Mouse (Mus musculus) heart, embryonic 15.5 days (tissue): Measurements from ENCODE around the gene Ablim1. TPM values are rescaled to one million over a fixed set of nuclear protein-coding genes. Genes with fewer than 3 reads are reported as not detected.

Experiments
- ATAC-seq: fragments of 200-750 bp; cut with Nextera tagmentation; replicated peaks from 2 replicates; pipeline ENCODE4 v1.8.0; 2017; ENCODE audit warnings: low read depth, moderate TSS enrichment; ENCODE audit not compliant: insufficient number of reproducible peaks, insufficient read depth, low FRiP score
- H3K27ac ChIP-seq: fragments of 300-500 bp; sonication (generic); 2 replicates; pipeline ENCODE4 v1.5.1; 2015; ENCODE audit warnings: mild to moderate bottlenecking, inconsistent platforms
- H3K27me3 ChIP-seq: fragments of 300-500 bp; sonication (generic); 2 replicates; pipeline ENCODE4 v1.6.1; 2015; ENCODE audit warnings: inconsistent platforms
- H3K36me3 ChIP-seq: fragments of 300-500 bp; sonication (generic); 2 replicates; pipeline ENCODE4 v1.6.1; 2015; ENCODE audit warnings: mild to moderate bottlenecking, inconsistent platforms
- H3K4me1 ChIP-seq: fragments of 300-500 bp; sonication (generic); replicated peaks from 2 replicates; pipeline ENCODE4 v1.6.1; 2015; ENCODE audit warnings: inconsistent platforms
- H3K4me2 ChIP-seq: fragments of 300-500 bp; sonication (generic); 2 replicates; pipeline ENCODE4 v1.6.1; 2015; ENCODE audit warnings: inconsistent platforms, mild to moderate bottlenecking, moderate library complexity
- H3K4me3 ChIP-seq: fragments of 300-500 bp; sonication (generic); 2 replicates; pipeline ENCODE4 v1.5.1; 2015; ENCODE audit warnings: mild to moderate bottlenecking, inconsistent platforms
- H3K9ac ChIP-seq: fragments of 300-500 bp; sonication (generic); 2 replicates; pipeline ENCODE4 v1.6.1; 2015; ENCODE audit warnings: mild to moderate bottlenecking, inconsistent platforms
- H3K9me3 ChIP-seq: fragments of 300-500 bp; sonication (generic); replicated peaks from 2 replicates; pipeline ENCODE4 v1.6.1; 2016; ENCODE audit warnings: inconsistent platforms
- WGBS: fragments of 180-500 bp; shearing (Covaris S2); methylation state at CpG from one replicate; pipeline ENCODE4 v1.1.7; 2015; ENCODE audit warnings: mixed read lengths; 5-methylcytosine and 5-hydroxymethylcytosine counted together
- polyA plus RNA-seq: library from polyadenylated mRNA; unstranded; fragments of >200 nt; fragmentation: Nextera tagmentation; extraction: Ambion mirVana; gene quantifications from 2 replicates; pipeline ENCODE4 v1.2.1, GENCODE M21; 2015

Ablim1 gene
- 56.2 and 63.8 TPM in 2 replicates for polyA plus RNA-seq

DNA sequence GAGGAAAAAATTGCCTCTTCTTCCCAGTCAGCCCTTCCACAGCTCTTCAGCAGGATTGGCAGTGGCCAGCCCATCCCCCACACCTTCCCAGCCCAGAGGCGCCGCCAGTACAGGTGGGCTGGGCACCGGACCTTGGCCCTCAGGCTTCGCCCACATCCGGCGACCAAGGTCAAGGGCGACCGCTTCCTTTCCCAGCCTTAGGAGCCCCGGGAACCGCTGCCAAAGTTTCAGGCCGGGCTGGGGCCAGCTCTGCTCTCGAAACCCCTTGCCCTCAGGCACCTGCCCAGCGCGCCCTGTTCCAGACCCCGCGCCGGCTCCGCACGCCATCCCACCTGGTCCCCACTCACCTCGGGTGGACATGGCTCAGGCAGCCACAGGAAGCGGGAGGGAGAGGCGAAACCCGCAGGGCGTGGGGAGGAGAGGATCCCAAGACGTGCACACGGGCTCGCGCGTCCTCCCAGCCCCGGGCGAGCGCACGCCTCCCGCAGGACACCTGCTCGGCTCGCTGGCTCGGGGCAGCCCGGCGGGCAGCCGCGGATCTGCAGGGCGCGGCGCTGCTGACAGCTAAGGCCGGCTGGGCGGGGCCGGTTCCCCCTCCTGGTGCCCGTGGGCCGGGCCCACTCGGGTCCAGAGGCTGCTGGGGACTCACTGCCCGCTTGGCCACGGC lies at the start of gene Ablim1:
Gene Ablim1 (minus strand): TSS at position 574 of the 667 bp plus-strand sequence.
- 2% methylated on average over 52 of the region's 52 CpGs for WGBS
- Histone ChIP-seq H3K36me3 (no peaks in the 10 kb centered on the region), H3K4me3 (peak within 1 kb of the TSS; percentile 69), H3K4me2 (peak within 1 kb of the TSS; percentile 90), H3K27me3 (no peaks in the 10 kb centered on the region), H3K9me3 (no peaks in the 10 kb centered on the region), H3K4me1 (peaks cover 18% of the 10 kb centered on the region), H3K9ac (peak within 1 kb of the TSS; percentile 76), H3K27ac (peak within 1 kb of the TSS; percentile 80)
- peak; percentile 73 for ATAC-seq

DNA sequence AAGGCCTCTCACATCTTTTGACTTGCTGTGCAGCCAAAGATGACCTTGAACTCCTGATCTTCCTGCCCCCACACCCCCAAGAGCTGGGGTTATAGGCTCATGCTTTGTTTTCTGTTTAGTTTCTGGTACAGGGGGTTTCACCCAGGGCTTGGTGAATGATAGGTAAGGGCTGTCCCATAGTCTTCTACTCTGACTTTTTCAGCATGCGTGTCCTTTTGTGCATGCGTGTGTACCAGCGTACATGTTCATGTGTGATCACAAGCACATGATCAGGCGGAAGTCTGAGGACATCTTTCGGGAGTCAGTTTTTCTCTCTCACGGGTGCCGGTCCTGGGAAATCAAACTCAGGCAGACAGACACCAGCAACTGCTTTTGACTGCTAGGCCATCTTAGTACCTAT lies 48.8 kb upstream of the Ablim1 start:
- no peak for ATAC-seq
- Histone ChIP-seq H3K4me1 (peaks cover 78% of the 10 kb centered on the region), H3K27me3 (no peaks in the 10 kb centered on the region), H3K4me2 (peak overlapping the region; percentile 65; the same call in 1 of the 2 replicates), H3K27ac (no peak overlapping the region), H3K9ac (0 out of 2 replicates have a peak overlapping the region, but pooled peaks have one; percentile 15), H3K36me3 (peaks cover 1% of the 10 kb centered on the region; the same call in 1 of the 2 replicates), H3K4me3 (peak overlapping the region; percentile 100; the same call in 1 of the 2 replicates), H3K9me3 (no peaks in the 10 kb centered on the region)
- 90% methylated on average over 7 of the region's 7 CpGs for WGBS

DNA sequence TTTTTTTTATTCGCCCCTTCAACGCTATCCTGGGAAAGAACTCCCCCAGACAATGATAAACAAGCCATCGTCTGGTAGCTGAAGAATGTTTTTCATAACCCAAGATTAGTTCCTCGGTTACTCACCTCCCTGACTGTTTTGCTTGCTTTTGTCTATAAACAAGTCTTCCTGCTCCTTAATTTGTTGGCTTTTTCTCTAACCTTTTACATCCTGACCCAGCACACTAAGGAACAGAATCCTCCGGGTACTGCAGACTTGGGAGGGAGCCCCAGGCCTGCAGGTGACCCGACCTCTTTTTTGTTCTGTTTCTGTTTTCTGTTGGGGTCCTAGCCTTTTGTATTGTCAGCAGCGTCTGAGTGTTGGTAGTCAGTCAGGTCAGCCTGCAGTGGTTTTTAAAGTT lies 48.4 kb upstream of the Ablim1 start:
- ATAC-seq = no peak
- 0 out of 2 replicates have a peak overlapping the region, but pooled peaks have one; percentile 15 for H3K9ac ChIP-seq
- peak overlapping the region; percentile 100 for H3K4me3 ChIP-seq
- H3K27me3 ChIP-seq = no peaks in the 10 kb centered on the region
- no peaks in the 10 kb centered on the region for H3K36me3 ChIP-seq
- H3K4me1 ChIP-seq = peaks cover 77% of the 10 kb centered on the region
- H3K4me2 ChIP-seq = peak overlapping the region; percentile 65
- 30% methylated on average over 7 of the region's 7 CpGs for WGBS
- peak overlapping the region; percentile 20 for H3K27ac ChIP-seq
- no peaks in the 10 kb centered on the region for H3K9me3 ChIP-seq

DNA sequence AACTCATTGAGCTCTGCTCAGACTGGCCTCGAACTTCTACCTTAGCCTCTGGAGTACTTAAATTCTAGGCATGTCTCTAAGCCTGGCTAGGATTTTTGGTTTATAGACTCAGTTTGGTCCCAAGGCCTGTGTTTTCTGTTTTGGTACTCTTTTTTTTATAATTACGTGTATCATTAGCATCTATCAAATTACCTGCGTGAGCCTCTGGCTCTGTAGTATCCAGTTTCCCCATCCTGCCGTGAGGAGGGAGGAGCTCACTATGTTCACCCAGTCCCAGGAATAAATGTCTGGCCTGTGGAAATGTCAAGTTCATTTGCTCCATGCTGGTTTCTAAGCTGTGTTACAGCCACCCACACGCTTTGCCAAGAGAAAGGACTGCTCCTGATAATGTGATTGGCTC lies 47.9 kb upstream of the Ablim1 start:
- no peaks in the 10 kb centered on the region for H3K36me3 ChIP-seq
- H3K4me2 ChIP-seq = peak overlapping the region; percentile 65
- H3K27ac ChIP-seq = peak overlapping the region; percentile 20
- peaks cover 76% of the 10 kb centered on the region for H3K4me1 ChIP-seq
- H3K9me3 ChIP-seq = no peaks in the 10 kb centered on the region
- peak overlapping the region; percentile 15; the same call in 1 of the 2 replicates for H3K9ac ChIP-seq
- ATAC-seq = no peak
- 40% methylated on average over 5 of the region's 5 CpGs for WGBS
- H3K4me3 ChIP-seq = peak overlapping the region; percentile 100
- H3K27me3 ChIP-seq = no peaks in the 10 kb centered on the region

DNA sequence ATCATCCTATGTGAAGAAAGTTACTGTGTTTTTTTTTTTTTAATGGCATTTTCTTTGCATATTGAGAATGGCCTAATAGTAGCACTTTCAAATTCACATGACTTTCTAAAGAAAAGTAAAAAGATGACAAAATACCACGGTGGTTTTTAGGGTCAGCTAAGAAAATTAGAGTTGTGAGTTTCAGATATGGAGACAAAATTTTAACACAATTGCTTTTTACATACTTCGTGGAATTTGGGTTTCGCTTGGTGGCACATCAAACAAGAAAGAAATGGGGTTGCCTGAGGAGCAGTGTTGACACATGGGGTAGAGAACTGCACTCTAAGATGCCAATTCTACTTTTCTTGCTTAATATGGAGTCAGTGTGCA lies 47.2 kb upstream of the Ablim1 start:
- Histone ChIP-seq H3K27ac (peak overlapping the region; percentile 99), H3K4me2 (peak overlapping the region; percentile 65), H3K36me3 (no peaks in the 10 kb centered on the region), H3K4me3 (peak overlapping the region; percentile 100), H3K27me3 (no peaks in the 10 kb centered on the region), H3K9me3 (no peaks in the 10 kb centered on the region), H3K4me1 (peaks cover 71% of the 10 kb centered on the region), H3K9ac (peak overlapping the region; percentile 100)
- 20% methylated on average over 3 of the region's 3 CpGs for WGBS
- no peak for ATAC-seq

DNA sequence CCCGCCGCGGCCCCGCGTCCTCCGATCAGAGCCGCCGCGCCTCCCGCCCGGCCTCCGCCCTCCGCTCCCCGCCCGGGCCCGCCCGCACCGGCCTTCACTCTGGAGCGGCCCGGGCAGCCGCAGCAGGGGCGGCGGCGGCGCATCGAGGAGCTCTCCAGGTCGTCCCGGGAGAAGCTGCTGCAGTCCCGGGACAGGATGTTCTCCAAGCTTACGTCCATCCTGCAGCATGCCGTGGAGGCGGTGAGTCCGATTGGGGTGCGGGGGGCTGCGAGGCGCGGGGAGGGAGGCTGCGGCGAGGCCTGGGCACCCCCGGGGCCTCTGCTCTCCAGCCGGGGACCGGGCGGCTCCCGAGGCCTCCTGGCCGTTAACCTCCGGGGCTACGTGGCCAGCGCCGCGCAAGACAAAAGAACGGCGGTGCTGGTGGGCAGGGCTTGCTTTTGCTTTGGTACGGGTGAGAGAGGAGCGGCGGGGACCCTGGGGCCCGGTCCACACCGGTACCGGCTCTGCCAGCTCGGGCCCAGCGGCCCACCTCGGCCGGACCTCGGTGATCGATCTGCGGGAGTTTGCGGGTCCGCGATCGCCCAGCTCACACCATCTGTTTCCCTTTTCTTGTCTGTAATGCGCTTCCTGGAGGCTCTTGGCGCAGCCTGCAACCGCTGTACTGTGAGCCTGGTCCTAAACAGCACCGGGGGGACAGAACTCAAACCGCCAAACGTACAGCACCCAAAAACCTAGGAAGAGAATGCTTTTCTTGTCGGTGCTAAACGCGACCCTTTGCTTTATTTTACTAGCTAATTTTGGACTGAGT lies 46.6 kb upstream of the Ablim1 start:
- Histone ChIP-seq H3K9me3 (no peaks in the 10 kb centered on the region), H3K9ac (peak overlapping the region; percentile 100), H3K4me3 (peak overlapping the region; percentile 100), H3K36me3 (no peaks in the 10 kb centered on the region), H3K27me3 (no peaks in the 10 kb centered on the region), H3K27ac (peak overlapping the region; percentile 99), H3K4me2 (peak overlapping the region; percentile 65), H3K4me1 (peaks cover 68% of the 10 kb centered on the region)
- peak; percentile 36 for ATAC-seq
- under 1% methylated on average over 74 of the region's 78 CpGs for WGBS

DNA sequence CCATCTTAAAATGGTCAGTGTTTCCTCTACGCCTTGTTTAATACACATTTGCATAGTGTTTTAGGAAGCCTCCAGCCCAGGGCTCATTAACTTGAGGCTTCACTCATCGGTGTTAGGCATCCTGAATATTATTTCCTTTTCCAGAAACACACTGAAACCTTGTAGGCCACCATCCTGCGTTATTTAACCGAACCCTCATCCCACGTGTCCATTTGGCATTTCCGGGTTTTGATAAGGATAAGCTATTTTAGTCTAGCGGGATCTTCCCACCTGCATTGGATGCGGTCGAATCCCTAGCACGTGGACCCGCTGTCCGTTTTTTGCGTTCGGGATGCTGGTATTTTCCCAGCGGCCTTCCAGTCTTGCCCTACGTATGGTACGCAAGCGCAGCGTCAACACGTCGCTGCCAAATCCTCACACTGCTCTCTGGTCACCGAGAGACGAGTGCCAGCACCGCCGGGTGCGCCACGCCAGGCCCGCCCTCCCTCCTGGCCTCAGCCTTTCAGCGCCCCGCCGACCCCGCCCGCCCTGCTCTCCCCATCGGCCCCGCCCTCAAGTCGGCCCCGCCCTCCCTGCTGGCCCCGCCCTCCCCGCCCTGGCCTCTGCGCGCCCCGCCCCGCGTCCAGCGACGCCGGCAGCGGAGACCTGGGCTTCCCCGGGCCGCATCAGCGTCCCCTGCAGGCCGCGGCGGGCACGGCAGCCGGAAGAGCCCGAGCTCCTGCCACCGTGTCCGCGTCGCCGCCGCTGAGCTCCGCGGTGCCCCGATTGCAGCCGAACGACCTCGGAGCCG lies 45.8 kb upstream of the Ablim1 start, which contains the start of gene Fam160b1:
Gene Fam160b1 (plus strand): TSS at position 340 of the 790 bp plus-strand sequence.
- peaks cover 66% of the 10 kb centered on the region for H3K4me1 ChIP-seq
- WGBS = under 1% methylated on average over 49 of the region's 70 CpGs
- H3K27me3 ChIP-seq = no peaks in the 10 kb centered on the region
- peak; percentile 88 for ATAC-seq
- no peaks in the 10 kb centered on the region for H3K36me3 ChIP-seq
- peak within 1 kb of the TSS; percentile 100 for H3K4me3 ChIP-seq
- H3K9me3 ChIP-seq = no peaks in the 10 kb centered on the region
- H3K9ac ChIP-seq = peak within 1 kb of the TSS; percentile 100
- peak within 1 kb of the TSS; percentile 71 for H3K4me2 ChIP-seq
- peak within 1 kb of the TSS; percentile 99 for H3K27ac ChIP-seq

DNA sequence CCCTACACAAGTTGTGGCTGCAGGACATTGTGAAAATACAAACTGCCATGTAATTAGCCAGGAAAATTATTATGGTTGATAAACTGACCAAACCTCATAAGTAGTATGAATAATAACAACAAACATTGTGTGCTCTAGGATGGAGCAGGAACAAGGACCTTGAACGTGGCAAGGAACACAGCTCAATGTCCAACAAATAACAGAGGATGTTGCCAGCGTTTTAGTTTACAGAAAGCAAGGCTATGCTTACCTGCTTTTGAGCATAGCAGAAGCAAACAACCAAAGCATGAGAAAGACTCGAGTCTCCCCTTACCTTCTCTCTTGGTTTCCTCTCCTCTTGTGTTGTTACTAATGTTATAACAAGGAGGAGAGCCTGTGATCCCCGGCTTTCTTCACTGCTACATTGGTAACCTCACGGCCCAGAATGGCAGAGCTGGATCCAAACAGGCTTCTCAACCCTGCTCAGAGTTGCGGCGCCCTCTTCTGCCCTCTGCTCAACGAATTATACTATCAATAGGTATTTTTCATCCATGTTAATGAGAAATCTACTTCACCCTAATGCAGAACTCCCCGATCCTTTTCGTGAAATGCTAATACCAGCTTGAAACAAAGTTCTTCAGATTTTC lies 45.1 kb upstream of the Ablim1 start:
- Histone ChIP-seq H3K4me3 (peak overlapping the region; percentile 100), H3K4me2 (peak overlapping the region; percentile 71), H3K9me3 (no peaks in the 10 kb centered on the region), H3K4me1 (peaks cover 66% of the 10 kb centered on the region), H3K9ac (peak overlapping the region; percentile 47), H3K27me3 (no peaks in the 10 kb centered on the region), H3K36me3 (no peaks in the 10 kb centered on the region), H3K27ac (peak overlapping the region; percentile 99)
- ATAC-seq = no peak
- 30% methylated on average over 10 of the region's 10 CpGs for WGBS

DNA sequence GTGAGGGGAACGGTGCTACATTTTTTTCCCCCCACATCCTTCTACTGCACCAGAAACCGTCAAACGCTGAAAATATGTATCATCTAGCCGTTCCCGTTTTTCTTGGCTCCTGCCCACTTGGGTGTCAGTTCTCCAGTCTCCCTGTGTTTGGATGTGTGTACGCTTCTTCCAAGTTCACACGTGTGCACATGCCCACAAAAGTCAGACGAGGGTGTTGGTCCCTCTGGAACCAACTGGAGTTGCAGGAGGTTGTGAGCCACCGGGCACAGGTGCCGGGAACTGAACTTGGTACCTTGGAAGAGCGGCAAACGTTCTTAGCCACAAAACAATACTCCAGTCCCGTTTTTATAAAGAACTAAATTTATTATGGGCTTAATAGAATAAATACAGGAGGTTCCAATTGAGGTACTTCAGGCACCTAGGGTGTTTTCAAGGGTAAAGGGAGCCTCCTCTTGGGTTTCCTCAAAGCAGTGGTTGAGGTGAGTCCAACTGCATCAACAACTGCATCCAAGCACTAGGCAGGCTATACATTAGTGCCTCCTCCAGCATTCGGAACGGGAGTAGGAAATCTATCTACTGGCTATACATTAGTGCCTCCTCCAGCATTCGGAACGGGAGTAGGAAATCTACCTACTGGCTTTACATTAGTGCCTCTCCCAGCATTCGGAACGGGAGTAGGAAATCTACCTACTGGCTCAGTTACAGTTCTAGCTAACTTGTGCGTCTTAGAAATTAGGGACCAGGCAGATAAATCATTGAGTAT lies 44.3 kb upstream of the Ablim1 start:
- Histone ChIP-seq H3K9me3 (no peaks in the 10 kb centered on the region), H3K36me3 (no peaks in the 10 kb centered on the region), H3K4me3 (peak overlapping the region; percentile 100), H3K27me3 (no peaks in the 10 kb centered on the region), H3K4me2 (peak overlapping the region; percentile 71), H3K4me1 (peaks cover 59% of the 10 kb centered on the region), H3K27ac (peak overlapping the region; percentile 53), H3K9ac (no peak overlapping the region)
- no peak for ATAC-seq
- WGBS = 77% methylated on average over 20 of the region's 20 CpGs

DNA sequence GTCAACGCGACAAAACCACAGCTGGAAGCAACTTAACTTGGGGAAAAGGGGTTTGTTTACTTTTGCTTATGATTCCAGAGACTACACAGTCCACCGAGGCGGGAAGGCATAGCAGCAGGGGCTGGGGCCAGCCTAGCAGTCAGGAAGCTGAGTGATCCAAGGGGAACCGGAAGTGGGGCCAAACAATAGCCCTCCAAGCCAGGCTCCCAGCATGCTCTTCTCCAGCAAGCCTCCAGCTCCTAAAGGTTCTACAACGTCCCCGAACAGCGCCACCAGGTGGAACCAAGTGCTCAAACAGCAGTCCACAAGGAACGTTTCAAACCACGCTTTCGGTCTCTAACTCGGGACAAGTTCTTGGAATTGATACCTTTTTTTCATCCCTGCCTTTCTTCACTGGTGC lies 43.6 kb upstream of the Ablim1 start:
- 54% methylated on average over 12 of the region's 12 CpGs for WGBS
- ATAC-seq = no peak

More for the DNA sequence above, 43.6 kb upstream of the Ablim1 start:
- no peaks in the 10 kb centered on the region for H3K27me3 ChIP-seq
- no peaks in the 10 kb centered on the region for H3K9me3 ChIP-seq
- peak overlapping the region; percentile 53 for H3K27ac ChIP-seq
- H3K4me1 ChIP-seq = peaks cover 52% of the 10 kb centered on the region
- peak overlapping the region; percentile 18 for H3K4me3 ChIP-seq
- H3K9ac ChIP-seq = no peak overlapping the region
- H3K4me2 ChIP-seq = peak overlapping the region; percentile 71
- H3K36me3 ChIP-seq = no peaks in the 10 kb centered on the region
